Mouse (Mus musculus) thymus, adult 18-20 months (tissue): ENCODE data around the gene Mysm1.

Source experiments
- DNase-seq, 2 experiments: peaks; one replicate each; pipeline ENCODE4 v3.0.0; 2022; ENCODE audit warnings: mixed read lengths in 2 of 2

The Mysm1 gene

GRCm38 (mm10) chr4:94941221-94941855 is 37.6 kb downstream of the Mysm1 start:
- DNase-seq = no peak

- DNase-seq = no peak
Measured at GRCm38 (mm10) chr4:94928743-94929142, 50.2 kb downstream of the Mysm1 start, which contains the start of gene Eqtn. Eqtn (minus strand) TSS chr4:94928843.

GRCm38 (mm10) chr4:94901780-94902179 is 77.1 kb downstream of the Mysm1 start:
- DNase-seq = no peak

- no peak for DNase-seq
Measured at GRCm38 (mm10) chr4:94900744-94901143, 78.2 kb downstream of the Mysm1 start.
